Mouse (Mus musculus): Measurements from ENCODE around the gene Mrpl48. TPM values are rescaled to one million over a fixed set of nuclear protein-coding genes. Genes with fewer than 3 reads are reported as not detected.

Gene Mrpl48
- total and polyA plus RNA-seq, 2 experiments: 9.5 to 24.6 TPM

GRCm38 (mm10) chr7:100649826-100650225 is 41.7 kb upstream of the Mrpl48 start:
- no peak overlapping the region for H3K9ac ChIP-seq (ENCODE audit: low read depth, low read length)
- H3K36me3 ChIP-seq (ENCODE audit: control insufficient read depth, insufficient read depth, low read length): no peaks in the 10 kb centered on the region
- no peak for DNase-seq (ENCODE audit: extremely low read depth, low read depth, low spot score)
- no peaks in the 10 kb centered on the region for H3K79me2 ChIP-seq (ENCODE audit: control insufficient read depth, insufficient read depth, low read length)
- 84% methylated on average over 8 of the region's 8 CpGs for WGBS
- no peak overlapping the region for H3K27ac ChIP-seq (replicated peaks; ENCODE audit: insufficient read depth, low read depth, low read length)
- no peak overlapping the region for H3K4me3 ChIP-seq (ENCODE audit: insufficient read depth, low read depth, low read length)
- no peaks in the 10 kb centered on the region; the same call in 1 of the 2 replicates for H3K4me1 ChIP-seq (ENCODE audit: control insufficient read depth, insufficient read depth, low read length)
- TF ChIP-seq POLR2A (IDR thresholded peaks at IDR 0.05; ENCODE audit: extremely low read depth, insufficient read depth, low read length): no peak
- no peak for TF ChIP-seq CTCF (IDR thresholded peaks at IDR 0.05; ENCODE audit: low read depth, low read length)
- H3K27me3 ChIP-seq (ENCODE audit: control insufficient read depth, insufficient read depth, low read length): no peaks in the 10 kb centered on the region

- no peak overlapping the region for H3K27ac ChIP-seq (replicated peaks; ENCODE audit: insufficient read depth, low read depth, low read length)
- WGBS: 74% methylated on average over 4 of the region's 4 CpGs
- no peaks in the 10 kb centered on the region for H3K36me3 ChIP-seq (ENCODE audit: control insufficient read depth, insufficient read depth, low read length)
- no peaks in the 10 kb centered on the region for H3K79me2 ChIP-seq (ENCODE audit: control insufficient read depth, insufficient read depth, low read length)
- no peaks in the 10 kb centered on the region; the same call in 1 of the 2 replicates for H3K4me1 ChIP-seq (ENCODE audit: control insufficient read depth, insufficient read depth, low read length)
- H3K27me3 ChIP-seq (ENCODE audit: control insufficient read depth, insufficient read depth, low read length): no peaks in the 10 kb centered on the region
- no peak overlapping the region for H3K4me3 ChIP-seq (ENCODE audit: insufficient read depth, low read depth, low read length)
- TF ChIP-seq CTCF (IDR thresholded peaks at IDR 0.05; ENCODE audit: low read depth, low read length): no peak
- no peak overlapping the region for H3K9ac ChIP-seq (ENCODE audit: low read depth, low read length)
- DNase-seq (ENCODE audit: extremely low read depth, low read depth, low spot score): no peak
Measured at GRCm38 (mm10) chr7:100649095-100649494, 41.0 kb upstream of the Mrpl48 start.

GRCm38 (mm10) chr7:100645147-100645546 is 37.0 kb upstream of the Mrpl48 start:
- H3K4me1 ChIP-seq (ENCODE audit: control insufficient read depth, insufficient read depth, low read length): no peaks in the 10 kb centered on the region; the same call in 1 of the 2 replicates
- H3K79me2 ChIP-seq (ENCODE audit: control insufficient read depth, insufficient read depth, low read length): no peaks in the 10 kb centered on the region
- 43% methylated on average over 3 of the region's 3 CpGs for WGBS
- TF ChIP-seq CTCF (IDR thresholded peaks at IDR 0.05; ENCODE audit: low read depth, low read length) (peak; percentile 15; the same call in 1 of the 2 replicates), POLR2A (IDR thresholded peaks at IDR 0.05; ENCODE audit: extremely low read depth, insufficient read depth, low read length) (no peak)
- no peak overlapping the region for H3K9ac ChIP-seq (ENCODE audit: low read depth, low read length)
- H3K27ac ChIP-seq (replicated peaks; ENCODE audit: insufficient read depth, low read depth, low read length): no peak overlapping the region
- H3K36me3 ChIP-seq (ENCODE audit: control insufficient read depth, insufficient read depth, low read length): peaks cover 8% of the 10 kb centered on the region
- peak; percentile 37 for DNase-seq (ENCODE audit: extremely low read depth, low read depth, low spot score)
- H3K27me3 ChIP-seq (ENCODE audit: control insufficient read depth, insufficient read depth, low read length): no peaks in the 10 kb centered on the region
- no peak overlapping the region for H3K4me3 ChIP-seq (ENCODE audit: insufficient read depth, low read depth, low read length)

- Histone ChIP-seq H3K36me3 (ENCODE audit: control insufficient read depth, insufficient read depth, low read length) (peaks cover 16% of the 10 kb centered on the region), H3K4me3 (ENCODE audit: insufficient read depth, low read depth, low read length) (no peak overlapping the region), H3K9ac (ENCODE audit: low read depth, low read length) (no peak overlapping the region), H3K79me2 (ENCODE audit: control insufficient read depth, insufficient read depth, low read length) (no peaks in the 10 kb centered on the region), H3K27ac (replicated peaks; ENCODE audit: insufficient read depth, low read depth, low read length) (no peak overlapping the region), H3K27me3 (ENCODE audit: control insufficient read depth, insufficient read depth, low read length) (no peaks in the 10 kb centered on the region), H3K4me1 (ENCODE audit: control insufficient read depth, insufficient read depth, low read length) (no peaks in the 10 kb centered on the region)
- TF ChIP-seq POLR2A (IDR thresholded peaks at IDR 0.05; ENCODE audit: extremely low read depth, insufficient read depth, low read length): no peak
- no peak for TF ChIP-seq CTCF (IDR thresholded peaks at IDR 0.05; ENCODE audit: low read depth, low read length)
- no peak for DNase-seq (ENCODE audit: extremely low read depth, low read depth, low spot score)
- 57% methylated on average over 4 of the region's 4 CpGs for WGBS
Measured at GRCm38 (mm10) chr7:100642413-100642812, 34.3 kb upstream of the Mrpl48 start.

- WGBS: 4% methylated on average over 1 of the region's 1 CpGs
Measured at GRCm38 (mm10) chr7:100637657-100638056, 29.6 kb upstream of the Mrpl48 start.

GRCm38 (mm10) chr7:100624538-100624937 is 16.4 kb upstream of the Mrpl48 start:
- Histone ChIP-seq H3K36me3 (ENCODE audit: control insufficient read depth, insufficient read depth, low read length) (peaks cover 1% of the 10 kb centered on the region; the same call in 1 of the 2 replicates), H3K27ac (replicated peaks; ENCODE audit: insufficient read depth, low read depth, low read length) (no peak overlapping the region), H3K4me1 (ENCODE audit: control insufficient read depth, insufficient read depth, low read length) (peaks cover 7% of the 10 kb centered on the region; the same call in 1 of the 2 replicates), H3K9ac (ENCODE audit: low read depth, low read length) (no peak overlapping the region), H3K79me2 (ENCODE audit: control insufficient read depth, insufficient read depth, low read length) (peaks cover 9% of the 10 kb centered on the region; the same call in 1 of the 2 replicates), H3K4me3 (ENCODE audit: insufficient read depth, low read depth, low read length) (no peak overlapping the region), H3K27me3 (ENCODE audit: control insufficient read depth, insufficient read depth, low read length) (no peaks in the 10 kb centered on the region)
- peak; percentile 86 for DNase-seq (ENCODE audit: extremely low read depth, low read depth, low spot score)
- WGBS: 64% methylated on average over 3 of the region's 3 CpGs
- no peak for TF ChIP-seq POLR2A (IDR thresholded peaks at IDR 0.05; ENCODE audit: extremely low read depth, insufficient read depth, low read length)
- no peak for TF ChIP-seq CTCF (IDR thresholded peaks at IDR 0.05; ENCODE audit: low read depth, low read length)

More at GRCm38 (mm10) chr7:100637657-100638056, 29.6 kb upstream of the Mrpl48 start:
- Histone ChIP-seq H3K36me3 (ENCODE audit: control insufficient read depth, insufficient read depth, low read length) (peaks cover 36% of the 10 kb centered on the region), H3K9ac (ENCODE audit: low read depth, low read length) (no peak overlapping the region), H3K27ac (replicated peaks; ENCODE audit: insufficient read depth, low read depth, low read length) (no peak overlapping the region), H3K4me3 (ENCODE audit: insufficient read depth, low read depth, low read length) (no peak overlapping the region), H3K4me1 (ENCODE audit: control insufficient read depth, insufficient read depth, low read length) (no peaks in the 10 kb centered on the region), H3K27me3 (ENCODE audit: control insufficient read depth, insufficient read depth, low read length) (no peaks in the 10 kb centered on the region), H3K79me2 (ENCODE audit: control insufficient read depth, insufficient read depth, low read length) (no peaks in the 10 kb centered on the region; the same call in 1 of the 2 replicates)
- TF ChIP-seq POLR2A (IDR thresholded peaks at IDR 0.05; ENCODE audit: extremely low read depth, insufficient read depth, low read length) (no peak), CTCF (IDR thresholded peaks at IDR 0.05; ENCODE audit: low read depth, low read length) (peak; percentile 38; the same call in 1 of the 2 replicates)
- DNase-seq (ENCODE audit: extremely low read depth, low read depth, low spot score): peak; percentile 38

Measured in liver, adult 2 months (tissue).